Mouse (Mus musculus) cerebellum, postnatal 25 days (tissue): ENCODE results near the gene Ppip5k2.
A peak's percentile ranks its signal among the peaks of the same experiment; 100 is the strongest.

Experiments used
- DNase-seq, 2 experiments: peaks; one replicate each; pipeline ENCODE4 v3.0.0; 2021; ENCODE audit warnings: mixed read lengths in 2 of 2

Gene Ppip5k2

GRCm38 (mm10) chr1:97660687-97661405 lies 109.4 kb downstream of the Ppip5k2 start:
- peak; percentile 83 for DNase-seq

DNA sequence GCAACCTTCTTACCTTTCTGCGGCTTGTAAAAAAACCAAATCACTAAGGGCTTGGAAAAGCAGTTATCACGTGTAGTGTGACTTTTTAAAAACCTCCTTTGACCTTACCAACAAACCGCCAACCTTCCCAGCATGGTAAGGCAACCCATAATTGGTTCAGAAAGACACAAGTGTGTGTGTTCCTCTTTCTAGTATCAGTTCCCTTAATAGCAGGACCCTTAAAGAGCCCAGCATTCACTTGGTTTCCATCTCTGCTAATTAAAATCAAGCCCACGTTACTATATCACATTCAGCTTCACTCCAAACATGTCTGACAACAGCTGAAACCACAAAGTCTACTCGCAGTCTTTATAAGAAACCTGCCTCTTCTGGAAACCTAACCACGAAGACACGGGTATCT lies 110.8 kb downstream of the Ppip5k2 start:
- no peak for DNase-seq

DNA sequence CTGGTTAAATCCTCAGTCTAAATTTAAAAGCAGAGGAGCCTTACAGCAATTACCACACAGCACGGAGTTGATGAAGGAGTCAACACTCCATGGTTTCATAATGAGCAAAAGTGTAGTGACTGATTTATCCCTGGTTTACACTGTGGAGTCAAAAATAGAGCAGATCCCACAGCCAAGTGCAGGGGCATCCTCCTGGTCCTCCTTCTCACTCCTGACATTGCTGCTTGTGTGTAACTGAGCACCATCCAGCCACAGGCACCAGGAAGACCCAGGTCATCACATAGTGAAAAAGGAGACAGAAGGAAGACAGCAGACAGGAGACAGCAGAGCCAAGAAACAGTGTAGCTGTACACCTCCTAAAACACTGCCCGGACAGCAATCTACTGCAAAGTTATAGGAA lies 112.4 kb downstream of the Ppip5k2 start:
- DNase-seq, result no peak

- DNase-seq, result no peak
These were observed 113.0 kb downstream of the Ppip5k2 start for GRCm38 (mm10) chr1:97657201-97657600.
